Mouse (Mus musculus) limb, embryonic 14.5 days (tissue): ENCODE data around the gene 1700013G24Rik. TPM values are rescaled to one million over a fixed set of nuclear protein-coding genes. Genes with fewer than 3 reads are reported as not detected.

Experiments
- ATAC-seq: fragments of 200-750 bp; cut with Nextera tagmentation; 2 replicates; pipeline ENCODE4 v1.8.0; 2017; ENCODE audit warnings: low read depth, moderate number of reproducible peaks, moderate TSS enrichment; ENCODE audit not compliant: low FRiP score
- DNase-seq: peaks from one replicate; pipeline ENCODE4 v3.0.0-alpha.2; 2015; ENCODE audit warnings: low spot score
- H3K27ac ChIP-seq: fragments of 300-500 bp; sonication (generic); replicated peaks from 2 replicates; pipeline ENCODE4 v1.5.1; 2014; ENCODE audit warnings: low read depth, mild to moderate bottlenecking, low read length, moderate library complexity, mixed read lengths
- H3K27me3 ChIP-seq: fragments of 300-500 bp; sonication (generic); 2 replicates; pipeline ENCODE4 v1.6.1; 2014; ENCODE audit warnings: low read length, mixed read lengths; ENCODE audit not compliant: control insufficient read depth, insufficient read depth
- H3K36me3 ChIP-seq: fragments of 300-500 bp; sonication (generic); 2 replicates; pipeline ENCODE4 v1.6.1; 2014; ENCODE audit warnings: mild to moderate bottlenecking, low read length, moderate library complexity, mixed read lengths; ENCODE audit not compliant: control insufficient read depth, insufficient read depth
- H3K4me1 ChIP-seq: fragments of 300-500 bp; sonication (generic); 2 replicates; pipeline ENCODE4 v1.6.1; 2014; ENCODE audit warnings: antibody characterized with exemption, low read length, mixed read lengths; ENCODE audit not compliant: control insufficient read depth, insufficient read depth
- H3K4me2 ChIP-seq: fragments of 300-500 bp; sonication (generic); replicated peaks from 2 replicates; pipeline ENCODE4 v1.6.1; 2014; ENCODE audit warnings: low read depth, mild to moderate bottlenecking, low read length, moderate library complexity; ENCODE audit not compliant: severe bottlenecking
- H3K4me3 ChIP-seq: fragments of 300-500 bp; sonication (generic); replicated peaks from 2 replicates; pipeline ENCODE4 v1.5.1; 2014; ENCODE audit warnings: low read length
- H3K9ac ChIP-seq: fragments of 300-500 bp; sonication (generic); 2 replicates; pipeline ENCODE4 v1.6.1; 2014; ENCODE audit warnings: mild to moderate bottlenecking, low read depth, low read length, moderate library complexity; ENCODE audit not compliant: severe bottlenecking
- H3K9me3 ChIP-seq: fragments of 300-500 bp; sonication (generic); 2 replicates; pipeline ENCODE4 v1.6.1; 2016; ENCODE audit warnings: low read length; ENCODE audit not compliant: control insufficient read depth
- POLR2A ChIP-seq: fragments of 200-500 bp; IDR thresholded peaks from 2 replicates; pipeline ENCODE4 v1.8.0; 2012; ENCODE audit warnings: inconsistent platforms, mild to moderate bottlenecking, moderate library complexity, borderline replicate concordance; ENCODE audit not compliant: insufficient read depth, insufficient read length; ENCODE audit errors: extremely low read depth
- WGBS: fragments of 180-500 bp; shearing (Covaris S2); extraction: QIAGEN DNeasy Blood & Tissue Kit; methylation state at CpG from one replicate; pipeline ENCODE4 v1.1.7; 2014; 5-methylcytosine and 5-hydroxymethylcytosine counted together
- polyA plus RNA-seq, 2 experiments: library from polyadenylated mRNA; depleted of rRNA in 1 of 2; stranded (reverse) in 1 of 2; unstranded in 1 of 2; fragments of >200 nt; fragmentation: Nextera tagmentation in 1 of 2; extraction: Ambion mirVana in 1 of 2; gene quantifications; 2 replicates each; pipeline versions ENCODE4 v1.2.1 to v1.2.3; 2012 to 2014

1700013G24Rik gene
- polyA plus RNA-seq, 2 experiments: 0.23 to 0.30 TPM

- Histone ChIP-seq H3K9ac (no peak overlapping the region), H3K27ac (no peak overlapping the region; the same call in 1 of the 2 replicates), H3K4me1 (peaks cover 81% of the 10 kb centered on the region), H3K36me3 (no peaks in the 10 kb centered on the region; the same call in 1 of the 2 replicates), H3K4me2 (no peak overlapping the region; the same call in 1 of the 2 replicates), H3K9me3 (no peaks in the 10 kb centered on the region), H3K4me3 (no peak overlapping the region), H3K27me3 (no peaks in the 10 kb centered on the region)
- WGBS: 28% methylated on average over 1 of the region's 1 CpGs
- DNase-seq (no peak), ATAC-seq (no peak)
- TF ChIP-seq POLR2A: no peak
Measured at GRCm38 (mm10) chr4:137480993-137481340, 27.9 kb downstream of the 1700013G24Rik start.

GRCm38 (mm10) chr4:137481381-137482030, 28.4 kb downstream of the 1700013G24Rik start:
- Histone ChIP-seq H3K27me3 (no peaks in the 10 kb centered on the region), H3K9ac (no peak overlapping the region), H3K36me3 (no peaks in the 10 kb centered on the region; the same call in 1 of the 2 replicates), H3K4me3 (no peak overlapping the region), H3K4me2 (no peak overlapping the region; the same call in 1 of the 2 replicates), H3K9me3 (no peaks in the 10 kb centered on the region), H3K4me1 (peaks cover 81% of the 10 kb centered on the region), H3K27ac (no peak overlapping the region; the same call in 1 of the 2 replicates)
- no peak for DNase-seq
- 44% methylated on average over 13 of the region's 13 CpGs for WGBS
- no peak for TF ChIP-seq POLR2A
- ATAC-seq: no peak

- H3K4me3 ChIP-seq: no peak overlapping the region
- no peak overlapping the region for H3K4me2 ChIP-seq
- no peaks in the 10 kb centered on the region for H3K9me3 ChIP-seq
- H3K9ac ChIP-seq: no peak overlapping the region
- H3K27me3 ChIP-seq: no peaks in the 10 kb centered on the region
- H3K4me1 ChIP-seq: peaks cover 87% of the 10 kb centered on the region
- 49% methylated on average over 16 of the region's 16 CpGs for whole genome bisulfite sequencing
- ATAC-seq (no peak), DNase-seq (no peak)
- TF ChIP-seq POLR2A: no peak
- no peaks in the 10 kb centered on the region; the same call in 1 of the 2 replicates for H3K36me3 ChIP-seq
- no peak overlapping the region for H3K27ac ChIP-seq
Measured at GRCm38 (mm10) chr4:137483871-137484270, 30.8 kb downstream of the 1700013G24Rik start.

GRCm38 (mm10) chr4:137484586-137484985, 31.5 kb downstream of the 1700013G24Rik start:
- H3K4me3 ChIP-seq: no peak overlapping the region
- WGBS: 65% methylated on average over 7 of the region's 7 CpGs
- H3K27ac ChIP-seq: no peak overlapping the region
- H3K27me3 ChIP-seq: no peaks in the 10 kb centered on the region
- TF ChIP-seq POLR2A: no peak
- no peak overlapping the region for H3K4me2 ChIP-seq
- H3K4me1 ChIP-seq: peaks cover 87% of the 10 kb centered on the region
- DNase-seq (no peak), ATAC-seq (no peak)
- no peak overlapping the region for H3K9ac ChIP-seq
- H3K36me3 ChIP-seq: no peaks in the 10 kb centered on the region; the same call in 1 of the 2 replicates
- no peaks in the 10 kb centered on the region for H3K9me3 ChIP-seq

GRCm38 (mm10) chr4:137485258-137485960, 32.3 kb downstream of the 1700013G24Rik start:
- TF ChIP-seq POLR2A: no peak
- H3K27ac ChIP-seq: no peak overlapping the region
- no peak overlapping the region for H3K4me2 ChIP-seq
- H3K27me3 ChIP-seq: no peaks in the 10 kb centered on the region
- ATAC-seq: no peak
- no peak for DNase-seq
- peaks cover 86% of the 10 kb centered on the region for H3K4me1 ChIP-seq
- H3K36me3 ChIP-seq: peaks cover 3% of the 10 kb centered on the region; the same call in 1 of the 2 replicates
- no peaks in the 10 kb centered on the region for H3K9me3 ChIP-seq
- H3K9ac ChIP-seq: 0 out of 2 replicates have a peak overlapping the region, but pooled peaks have one; percentile 7
- H3K4me3 ChIP-seq: no peak overlapping the region
- 26% methylated on average over 14 of the region's 14 CpGs for WGBS
